Mouse (Mus musculus) layer of hippocampus, postnatal 36 days (tissue): ENCODE data around the gene Fem1a. TPM values are rescaled to one million over a fixed set of nuclear protein-coding genes. Genes with fewer than 3 reads are reported as not detected.
A peak's percentile ranks its signal among the peaks of the same experiment; 100 is the strongest.

Source experiments
- DNase-seq, 2 experiments: peaks; one replicate each; pipeline ENCODE4 v3.0.0; 2022
- total RNA-seq, 2 experiments: library from RNA; stranded (reverse); gene quantifications; 2 replicates each; pipeline ENCODE4 v1.2.3; 2021

Gene Fem1a
- total RNA-seq, 2 experiments from 2014 or later: 34.3 to 35.7 TPM

DNA sequence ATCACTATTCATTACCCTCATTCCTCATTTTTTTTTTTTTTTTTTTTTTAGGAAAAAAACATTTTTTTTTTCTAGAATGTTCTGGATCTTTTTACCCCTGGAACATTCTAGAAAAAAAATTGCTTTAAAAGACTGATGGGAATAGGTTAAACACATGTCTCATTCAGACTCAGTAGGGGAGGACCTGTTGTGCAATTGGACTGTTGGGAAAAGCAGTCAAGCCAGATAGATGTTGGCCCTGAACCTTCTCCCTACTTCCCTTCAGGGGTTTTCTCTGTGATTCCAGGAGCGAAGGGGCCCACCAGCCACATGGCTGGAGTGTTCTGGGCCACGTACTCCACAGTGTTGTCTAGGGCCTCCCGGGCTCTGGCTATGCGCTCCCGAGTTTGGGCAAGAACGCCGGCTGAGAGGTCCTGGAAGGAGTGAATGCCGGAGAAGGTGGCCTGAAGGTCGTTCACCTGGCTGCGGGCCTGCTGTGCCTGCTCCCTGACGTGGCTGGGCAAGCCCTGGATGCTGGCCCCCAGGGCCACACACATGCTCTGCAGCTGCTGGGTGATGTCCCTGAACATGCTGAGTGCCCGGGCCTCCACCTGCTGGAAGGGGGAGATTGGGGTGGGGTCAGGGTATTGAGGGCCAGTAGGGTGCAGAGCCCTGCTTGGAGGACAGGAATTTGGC lies 23.0 kb downstream of the Fem1a start:
- DNase-seq: no peak

DNA sequence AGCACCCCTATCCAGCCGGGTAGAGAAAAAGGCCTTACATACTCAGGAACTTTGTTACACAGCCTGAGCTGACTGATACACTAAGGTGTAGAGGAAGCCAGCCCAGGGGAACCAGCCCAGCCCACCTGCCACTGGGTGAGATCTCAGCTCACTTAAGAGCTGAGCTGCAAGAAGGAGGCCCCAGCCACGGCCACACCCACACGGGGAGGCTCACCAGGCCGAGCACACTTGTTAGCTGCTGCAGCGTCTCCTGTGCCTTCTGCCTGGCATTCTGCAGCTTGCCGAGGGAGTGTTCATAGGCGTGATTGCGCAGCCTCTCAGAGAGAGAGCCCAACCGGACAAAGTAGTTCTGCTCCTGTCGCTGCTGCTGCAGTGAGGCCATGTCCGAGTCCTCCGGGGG lies 24.6 kb downstream of the Fem1a start:
- DNase-seq: no peak

DNA sequence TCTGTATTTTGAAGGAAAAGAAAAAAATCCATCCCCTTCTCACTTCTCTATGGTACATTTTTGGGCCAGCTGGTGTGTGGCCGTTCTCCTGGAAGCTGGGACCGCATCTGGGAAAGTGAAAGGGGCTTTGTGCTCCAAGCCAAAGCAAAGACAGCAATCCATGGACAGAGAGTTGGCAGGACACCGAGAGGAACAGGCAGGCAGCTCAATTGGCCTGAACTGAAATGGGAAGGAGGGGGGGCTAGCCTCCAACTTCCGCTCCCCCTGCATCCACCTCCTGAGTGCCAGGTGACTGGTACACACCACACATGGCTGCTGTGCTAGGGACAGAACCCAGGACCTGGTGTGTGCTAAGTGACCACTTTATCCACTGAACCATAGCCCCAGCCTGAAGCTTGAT lies 26.2 kb downstream of the Fem1a start:
- peak; percentile 58 to 63 for DNase-seq

- DNase-seq: no peak
These were observed 26.7 kb downstream of the Fem1a start for GRCm38 (mm10) chr17:56283316-56283715.

- DNase-seq: no peak
These were observed 29.4 kb downstream of the Fem1a start for GRCm38 (mm10) chr17:56285995-56286394.

- no peak for DNase-seq
These were observed 31.2 kb downstream of the Fem1a start for GRCm38 (mm10) chr17:56287830-56288229.

GRCm38 (mm10) chr17:56288866-56289265 lies 32.3 kb downstream of the Fem1a start:
- no peak for DNase-seq

GRCm38 (mm10) chr17:56289371-56290331 lies 33.0 kb downstream of the Fem1a start:
- DNase-seq: no peak

- peak; percentile 70 to 71 for DNase-seq
These were observed 34.0 kb downstream of the Fem1a start for GRCm38 (mm10) chr17:56290388-56291170.

DNA sequence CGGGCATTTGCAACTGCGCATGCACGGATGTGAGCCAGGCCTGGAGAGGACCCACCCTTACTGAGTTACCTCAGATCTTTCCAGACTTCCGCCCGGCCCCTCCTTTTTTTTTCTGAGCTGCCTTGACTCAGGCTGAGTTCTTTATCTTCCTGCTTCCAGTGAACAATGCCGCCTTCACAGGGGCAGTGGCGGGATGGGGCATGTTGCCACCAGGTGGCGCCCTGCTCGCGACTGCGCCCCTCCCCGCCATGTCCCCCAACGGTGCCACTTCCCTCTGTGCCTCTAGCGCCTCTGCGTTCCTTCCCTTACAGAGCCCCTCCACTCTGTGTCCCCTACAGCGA lies 34.5 kb downstream of the Fem1a start:
- peak; percentile 68 to 71 for DNase-seq

DNA sequence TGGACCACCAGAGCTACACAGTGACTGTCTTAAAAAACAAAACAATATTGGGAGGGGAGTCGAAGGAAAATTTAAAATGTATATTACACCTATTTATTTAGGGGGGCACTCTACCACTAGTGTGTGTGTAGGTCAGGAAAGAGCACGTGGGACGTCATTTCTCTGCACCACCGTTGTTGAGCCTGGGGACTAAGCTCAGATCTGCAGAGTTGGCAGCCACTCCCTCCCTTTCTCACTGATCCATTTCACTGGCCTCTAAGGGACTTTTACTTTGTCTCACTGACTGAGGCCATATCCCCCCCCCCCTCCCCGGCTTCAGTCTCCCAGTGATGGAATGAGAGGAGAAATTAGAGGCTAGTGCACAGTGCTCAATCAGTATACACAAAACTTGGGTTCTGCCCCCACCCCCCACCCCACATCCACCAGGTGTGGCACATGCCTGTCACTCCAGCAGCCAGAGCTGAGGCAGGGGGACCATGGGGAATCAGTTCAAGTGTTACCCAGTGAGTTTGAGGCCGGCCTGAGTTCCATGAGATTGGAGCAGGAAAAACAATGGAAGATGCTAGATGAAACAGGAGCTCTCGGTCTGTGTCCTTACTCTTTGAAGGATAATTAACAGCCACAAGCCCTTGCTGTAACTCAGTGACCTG lies 35.3 kb downstream of the Fem1a start:
- no peak for DNase-seq

DNA sequence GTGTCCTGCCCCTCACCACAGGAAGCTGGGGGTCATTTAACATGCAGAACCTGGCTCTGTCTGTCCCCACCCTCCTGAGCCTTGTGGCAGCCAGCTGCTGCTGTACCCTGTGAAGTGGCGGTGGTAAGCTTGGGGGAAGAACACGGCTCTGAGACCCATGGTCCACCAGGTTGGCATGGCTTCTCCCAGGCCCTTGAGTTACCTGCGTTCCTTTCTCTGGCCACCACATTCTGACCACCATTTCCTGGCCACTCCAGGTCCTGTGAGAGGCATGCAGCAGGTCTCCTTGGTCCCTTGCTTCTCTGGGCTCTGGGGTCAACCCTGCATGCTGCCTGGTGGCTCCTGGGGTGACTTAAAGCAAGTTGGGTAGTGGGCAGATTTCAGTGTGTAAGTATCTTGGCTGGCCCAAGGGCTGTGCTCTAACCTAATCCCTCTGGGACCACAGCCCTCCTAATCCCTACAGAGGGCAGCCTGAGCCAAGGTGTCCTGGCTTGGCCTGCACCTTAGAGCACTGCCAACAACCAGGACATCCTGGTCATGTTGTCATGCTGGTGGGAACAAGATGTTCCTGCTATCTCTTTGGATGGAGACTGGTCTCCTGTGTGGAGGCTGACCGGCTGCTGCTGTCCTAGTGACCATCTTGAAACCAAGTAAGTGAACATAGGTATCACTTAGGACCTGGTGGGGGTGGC lies 36.1 kb downstream of the Fem1a start, which contains the start of gene Plin3:
Gene Plin3 (minus strand): TSS at position 343 of the 692 bp plus-strand sequence.
- no peak for DNase-seq

GRCm38 (mm10) chr17:56293291-56293690 lies 36.7 kb downstream of the Fem1a start:
- DNase-seq: no peak

DNA sequence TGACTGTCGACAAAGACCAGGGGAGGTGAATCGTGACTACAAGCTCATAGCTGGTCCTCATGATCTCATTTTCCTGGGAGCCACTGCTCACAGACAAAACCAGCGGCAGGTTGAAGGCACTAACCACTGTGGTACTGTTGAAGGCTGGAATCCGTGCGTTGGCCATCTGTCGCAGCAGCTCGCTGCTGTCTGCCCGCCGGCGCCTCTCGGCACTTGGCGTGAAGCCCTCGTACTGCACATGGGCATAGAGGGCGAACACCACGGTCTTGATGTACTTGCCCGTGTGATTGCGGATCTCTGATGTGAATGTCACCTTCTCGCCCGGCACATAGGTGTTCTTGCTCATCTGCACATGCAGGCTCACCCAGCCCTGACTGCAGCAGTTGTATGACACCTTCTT lies 37.6 kb downstream of the Fem1a start:
- no peak for DNase-seq

DNA sequence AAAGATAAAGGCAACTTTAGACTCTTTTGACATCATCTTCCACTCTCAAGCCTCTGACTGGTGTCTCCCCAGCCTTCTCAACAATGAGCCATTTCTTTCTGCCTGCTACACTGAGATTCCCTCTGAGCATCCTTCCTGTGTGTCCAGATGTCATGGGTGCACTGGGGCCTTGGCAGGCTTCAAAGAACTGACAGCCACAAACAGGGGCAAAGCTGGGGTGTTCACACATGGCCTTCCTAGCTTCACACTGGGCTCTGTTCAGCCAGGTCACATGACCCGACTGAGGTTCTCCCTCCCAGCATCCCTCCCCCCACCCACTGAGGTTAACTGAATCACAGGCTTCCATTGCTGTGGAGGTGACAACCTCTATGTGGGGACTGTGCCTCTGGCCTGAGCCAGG lies 39.6 kb downstream of the Fem1a start:
- DNase-seq: no peak

DNA sequence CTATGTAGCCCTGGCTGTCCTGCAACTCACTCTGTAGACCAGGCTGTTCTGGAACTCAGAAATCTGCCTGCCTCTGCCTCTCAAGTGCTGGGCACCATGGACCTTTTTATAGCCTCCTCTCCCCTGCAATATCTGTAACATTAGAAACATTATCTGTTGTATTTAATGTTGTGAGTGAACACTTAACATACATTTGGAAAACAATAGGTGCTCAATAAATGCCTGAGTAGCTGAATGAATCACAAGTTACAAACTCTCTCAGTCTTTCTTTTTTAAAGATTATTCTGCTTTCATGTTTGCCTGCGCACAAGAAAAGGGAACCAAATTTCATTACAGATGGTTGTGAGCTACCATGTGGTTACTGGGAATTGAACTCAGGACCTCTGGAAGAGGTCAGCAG lies 41.6 kb downstream of the Fem1a start:
- DNase-seq: no peak

- no peak for DNase-seq
These were observed 43.6 kb downstream of the Fem1a start, which contains the start of gene Arrdc5 for GRCm38 (mm10) chr17:56300186-56300585. Gene Arrdc5, minus strand, starts transcription at chr17:56300286.

GRCm38 (mm10) chr17:56302363-56302996 lies 45.9 kb downstream of the Fem1a start:
- no peak for DNase-seq

GRCm38 (mm10) chr17:56303160-56303846 lies 46.7 kb downstream of the Fem1a start, which contains the start of gene Uhrf1:
Gene Uhrf1, plus strand, starts transcription at chr17:56303321.
- no peak for DNase-seq

DNA sequence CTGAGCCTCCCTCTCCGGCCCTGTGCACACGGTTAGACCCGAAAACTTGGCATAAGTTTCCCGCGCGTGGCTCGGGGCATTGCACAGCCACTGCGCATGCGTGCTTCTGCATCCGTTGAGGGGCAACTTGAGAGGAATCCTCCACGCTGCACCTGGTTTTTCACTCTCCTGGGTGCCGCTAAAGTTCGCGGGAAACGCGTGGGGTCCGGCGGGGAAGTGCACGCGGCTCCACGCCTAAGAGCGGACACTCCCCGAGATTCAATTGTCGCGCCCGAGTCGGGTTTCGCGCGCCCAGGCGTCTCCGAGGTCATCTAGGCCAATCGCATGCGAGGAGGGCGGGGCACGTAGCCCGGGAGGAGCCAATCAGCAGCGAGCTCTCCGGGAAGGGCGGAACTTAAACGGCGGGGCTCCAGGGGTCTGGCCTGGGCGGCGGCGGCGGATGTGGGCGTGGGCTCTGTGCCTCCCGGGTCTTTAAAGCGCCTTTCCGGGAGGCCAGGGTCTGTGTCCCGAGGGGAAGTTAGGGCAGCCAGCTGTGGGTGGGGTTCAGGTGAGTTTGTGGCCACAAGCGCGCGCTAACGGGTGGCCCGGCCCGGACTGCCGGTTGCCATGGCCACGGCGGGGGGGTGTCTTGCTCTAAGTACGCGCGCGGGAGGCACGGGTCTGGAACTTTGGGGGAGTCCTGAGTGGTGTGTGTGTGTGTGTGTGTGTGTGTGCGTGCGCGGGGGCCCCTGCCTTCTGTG lies 47.4 kb downstream of the Fem1a start:
- peak; percentile 88 for DNase-seq
